Mouse (Mus musculus): Measurements from ENCODE around the gene Coq6. TPM values are rescaled to one million over a fixed set of nuclear protein-coding genes. Genes with fewer than 3 reads are reported as not detected.
A peak's percentile ranks its signal among the peaks of the same experiment; 100 is the strongest.

Gene Coq6
- polyA plus RNA-seq, 1 experiment from 2014 or later: 95.2 TPM

- 0 out of 2 replicates have a peak overlapping the region, but pooled peaks have one; percentile 14 for H3K4me2 ChIP-seq (ENCODE audit: low read depth, low read length)
- H3K9ac ChIP-seq (ENCODE audit: low read length): no peak overlapping the region
- no peaks in the 10 kb centered on the region for H3K27me3 ChIP-seq (ENCODE audit: control insufficient read depth, insufficient read depth, low read length)
- H3K4me3 ChIP-seq (ENCODE audit: low read length): no peak overlapping the region
- H3K9me3 ChIP-seq (replicated peaks; ENCODE audit: control insufficient read depth, low read length): no peaks in the 10 kb centered on the region
- WGBS: 69% methylated on average over 14 of the region's 14 CpGs
- H3K4me1 ChIP-seq (ENCODE audit: control insufficient read depth, insufficient read depth, low read length): peaks cover 20% of the 10 kb centered on the region
- H3K27ac ChIP-seq (ENCODE audit: low read length): no peak overlapping the region
- no peak for ATAC-seq (replicated peaks; ENCODE audit: extremely low read depth, insufficient read depth, low FRiP score)
- H3K36me3 ChIP-seq (ENCODE audit: control insufficient read depth, insufficient read depth): peaks cover 7% of the 10 kb centered on the region; the same call in 1 of the 2 replicates
Observed at GRCm38 (mm10) chr12:84388774-84389400, 27.4 kb downstream of the Coq6 start.

- H3K4me2 ChIP-seq (ENCODE audit: low read depth, low read length): no peak overlapping the region
- H3K27ac ChIP-seq (ENCODE audit: low read length): no peak overlapping the region
- H3K4me1 ChIP-seq (ENCODE audit: control insufficient read depth, insufficient read depth, low read length): peaks cover 8% of the 10 kb centered on the region
- no peak overlapping the region for H3K4me3 ChIP-seq (ENCODE audit: low read length)
- H3K36me3 ChIP-seq (ENCODE audit: control insufficient read depth, insufficient read depth): peaks cover 9% of the 10 kb centered on the region; the same call in 1 of the 2 replicates
- peak; percentile 75; the same call in 1 of the 2 replicates for ATAC-seq (replicated peaks; ENCODE audit: extremely low read depth, insufficient read depth, low FRiP score)
- H3K9ac ChIP-seq (ENCODE audit: low read length): no peak overlapping the region
- 36% methylated on average over 6 of the region's 6 CpGs for WGBS
- no peaks in the 10 kb centered on the region for H3K27me3 ChIP-seq (ENCODE audit: control insufficient read depth, insufficient read depth, low read length)
- no peaks in the 10 kb centered on the region for H3K9me3 ChIP-seq (replicated peaks; ENCODE audit: control insufficient read depth, low read length)
Observed at GRCm38 (mm10) chr12:84390336-84390735, 28.9 kb downstream of the Coq6 start.

- Histone ChIP-seq H3K4me1 (ENCODE audit: control insufficient read depth, insufficient read depth, low read length) (no peaks in the 10 kb centered on the region), H3K9ac (ENCODE audit: low read length) (no peak overlapping the region), H3K9me3 (replicated peaks; ENCODE audit: control insufficient read depth, low read length) (no peaks in the 10 kb centered on the region), H3K4me3 (ENCODE audit: low read length) (no peak overlapping the region), H3K27ac (ENCODE audit: low read length) (no peak overlapping the region), H3K4me2 (ENCODE audit: low read depth, low read length) (no peak overlapping the region), H3K36me3 (ENCODE audit: control insufficient read depth, insufficient read depth) (0 out of 2 replicates have a peak, but pooled peaks cover 9% of the 10 kb centered on the region), H3K27me3 (ENCODE audit: control insufficient read depth, insufficient read depth, low read length) (no peaks in the 10 kb centered on the region)
- WGBS: 97% methylated on average over 4 of the region's 4 CpGs
- no peak for ATAC-seq (replicated peaks; ENCODE audit: extremely low read depth, insufficient read depth, low FRiP score)
Observed at GRCm38 (mm10) chr12:84392681-84393080, 31.2 kb downstream of the Coq6 start.

DNA sequence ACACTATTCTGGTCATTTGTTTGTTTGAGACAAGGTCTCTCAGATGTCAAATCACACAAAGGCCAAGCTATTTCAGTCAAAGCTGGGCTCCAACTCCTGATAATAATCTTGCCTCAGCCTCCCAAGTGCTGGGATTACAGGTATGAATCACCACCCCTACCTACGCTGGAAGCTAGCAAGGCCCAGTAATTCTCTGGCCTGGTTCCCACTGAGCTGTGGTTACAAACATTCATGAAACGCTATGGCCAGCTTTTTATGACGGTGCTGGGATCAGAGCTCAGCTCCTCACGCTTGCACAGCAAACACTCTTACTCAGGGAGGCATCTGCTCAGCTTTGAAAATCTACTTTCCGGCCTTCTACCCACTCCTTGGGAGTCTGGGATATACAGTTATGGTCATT is 32.4 kb downstream of the Coq6 start:
- Histone ChIP-seq H3K27me3 (ENCODE audit: control insufficient read depth, insufficient read depth, low read length) (no peaks in the 10 kb centered on the region), H3K27ac (ENCODE audit: low read length) (no peak overlapping the region), H3K4me2 (ENCODE audit: low read depth, low read length) (no peak overlapping the region), H3K4me3 (ENCODE audit: low read length) (no peak overlapping the region), H3K9ac (ENCODE audit: low read length) (no peak overlapping the region), H3K36me3 (ENCODE audit: control insufficient read depth, insufficient read depth) (0 out of 2 replicates have a peak, but pooled peaks cover 9% of the 10 kb centered on the region), H3K4me1 (ENCODE audit: control insufficient read depth, insufficient read depth, low read length) (no peaks in the 10 kb centered on the region), H3K9me3 (replicated peaks; ENCODE audit: control insufficient read depth, low read length) (no peaks in the 10 kb centered on the region)
- WGBS: 74% methylated on average over 5 of the region's 5 CpGs
- no peak for ATAC-seq (replicated peaks; ENCODE audit: extremely low read depth, insufficient read depth, low FRiP score)

- H3K9me3 ChIP-seq (replicated peaks; ENCODE audit: control insufficient read depth, low read length): no peaks in the 10 kb centered on the region
- 88% methylated on average over 14 of the region's 14 CpGs for WGBS
Observed at GRCm38 (mm10) chr12:84396947-84397679, 35.7 kb downstream of the Coq6 start.

GRCm38 (mm10) chr12:84397685-84398084 is 36.2 kb downstream of the Coq6 start:
- no peak overlapping the region for H3K27ac ChIP-seq (ENCODE audit: low read length)
- no peak overlapping the region for H3K9ac ChIP-seq (ENCODE audit: low read length)
- H3K9me3 ChIP-seq (replicated peaks; ENCODE audit: control insufficient read depth, low read length): no peaks in the 10 kb centered on the region
- H3K4me1 ChIP-seq (ENCODE audit: control insufficient read depth, insufficient read depth, low read length): no peaks in the 10 kb centered on the region; the same call in 1 of the 2 replicates
- H3K4me3 ChIP-seq (ENCODE audit: low read length): no peak overlapping the region
- H3K36me3 ChIP-seq (ENCODE audit: control insufficient read depth, insufficient read depth): 0 out of 2 replicates have a peak, but pooled peaks cover 8% of the 10 kb centered on the region
- H3K27me3 ChIP-seq (ENCODE audit: control insufficient read depth, insufficient read depth, low read length): no peaks in the 10 kb centered on the region
- no peak for ATAC-seq (replicated peaks; ENCODE audit: extremely low read depth, insufficient read depth, low FRiP score)
- no peak overlapping the region for H3K4me2 ChIP-seq (ENCODE audit: low read depth, low read length)

More at GRCm38 (mm10) chr12:84396947-84397679, 35.7 kb downstream of the Coq6 start:
- H3K27ac ChIP-seq (ENCODE audit: low read length): no peak overlapping the region
- H3K4me1 ChIP-seq (ENCODE audit: control insufficient read depth, insufficient read depth, low read length): no peaks in the 10 kb centered on the region
- no peaks in the 10 kb centered on the region for H3K27me3 ChIP-seq (ENCODE audit: control insufficient read depth, insufficient read depth, low read length)
- H3K9ac ChIP-seq (ENCODE audit: low read length): no peak overlapping the region
- ATAC-seq (replicated peaks; ENCODE audit: extremely low read depth, insufficient read depth, low FRiP score): no peak
- no peak overlapping the region for H3K4me2 ChIP-seq (ENCODE audit: low read depth, low read length)
- H3K36me3 ChIP-seq (ENCODE audit: control insufficient read depth, insufficient read depth): 0 out of 2 replicates have a peak, but pooled peaks cover 9% of the 10 kb centered on the region
- H3K4me3 ChIP-seq (ENCODE audit: low read length): no peak overlapping the region

DNA sequence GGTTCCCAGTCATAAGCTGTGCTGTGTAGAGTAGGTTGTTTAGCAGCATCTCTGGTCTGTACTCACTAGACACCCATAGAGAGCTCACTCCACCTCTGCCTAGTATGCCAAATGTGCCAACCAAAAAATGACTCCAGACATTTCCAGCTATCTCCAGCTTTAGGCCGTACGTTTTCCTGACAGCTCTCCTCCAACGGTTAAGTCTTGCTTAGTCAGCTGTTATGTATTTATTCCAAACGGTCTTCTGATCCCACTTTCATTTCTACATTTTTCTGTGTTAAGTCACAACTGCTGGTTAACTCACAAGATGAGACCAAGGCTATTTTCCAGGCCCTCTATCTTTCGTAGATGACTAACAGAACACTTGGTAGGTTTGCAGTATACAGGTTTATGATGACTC is 37.2 kb downstream of the Coq6 start:
- Histone ChIP-seq H3K4me2 (ENCODE audit: low read depth, low read length) (no peak overlapping the region), H3K27ac (ENCODE audit: low read length) (no peak overlapping the region), H3K9me3 (replicated peaks; ENCODE audit: control insufficient read depth, low read length) (no peaks in the 10 kb centered on the region), H3K4me3 (ENCODE audit: low read length) (no peak overlapping the region), H3K36me3 (ENCODE audit: control insufficient read depth, insufficient read depth) (0 out of 2 replicates have a peak, but pooled peaks cover 2% of the 10 kb centered on the region), H3K27me3 (ENCODE audit: control insufficient read depth, insufficient read depth, low read length) (no peaks in the 10 kb centered on the region), H3K9ac (ENCODE audit: low read length) (no peak overlapping the region), H3K4me1 (ENCODE audit: control insufficient read depth, insufficient read depth, low read length) (peaks cover 4% of the 10 kb centered on the region; the same call in 1 of the 2 replicates)
- WGBS: 84% methylated on average over 5 of the region's 5 CpGs
- ATAC-seq (replicated peaks; ENCODE audit: extremely low read depth, insufficient read depth, low FRiP score): no peak

DNA sequence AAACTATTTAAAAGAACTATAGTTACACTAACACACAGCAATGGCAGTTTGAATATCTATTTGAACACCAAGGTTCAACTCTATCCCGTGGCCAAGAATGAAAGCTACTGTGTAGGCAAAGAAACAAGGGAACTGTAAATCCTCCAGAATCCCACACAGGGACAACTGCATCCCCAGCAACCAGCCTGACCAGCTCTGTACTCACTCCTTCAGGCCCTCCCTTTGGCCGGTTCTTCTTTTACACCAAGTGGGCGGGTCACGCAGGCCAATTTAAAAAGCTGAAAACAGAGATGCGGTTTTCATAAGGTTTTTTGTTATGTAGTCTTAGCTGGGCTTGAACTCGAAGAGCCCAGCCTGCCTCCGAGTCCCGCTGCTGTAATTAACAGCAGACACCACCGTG is 37.7 kb downstream of the Coq6 start:
- no peak for ATAC-seq (replicated peaks; ENCODE audit: extremely low read depth, insufficient read depth, low FRiP score)
- 77% methylated on average over 9 of the region's 9 CpGs for WGBS
- H3K4me1 ChIP-seq (ENCODE audit: control insufficient read depth, insufficient read depth, low read length): peaks cover 4% of the 10 kb centered on the region; the same call in 1 of the 2 replicates
- no peaks in the 10 kb centered on the region for H3K27me3 ChIP-seq (ENCODE audit: control insufficient read depth, insufficient read depth, low read length)
- no peak overlapping the region for H3K4me2 ChIP-seq (ENCODE audit: low read depth, low read length)
- 0 out of 2 replicates have a peak, but pooled peaks cover 2% of the 10 kb centered on the region for H3K36me3 ChIP-seq (ENCODE audit: control insufficient read depth, insufficient read depth)
- H3K9me3 ChIP-seq (replicated peaks; ENCODE audit: control insufficient read depth, low read length): no peaks in the 10 kb centered on the region
- H3K9ac ChIP-seq (ENCODE audit: low read length): no peak overlapping the region
- no peak overlapping the region for H3K27ac ChIP-seq (ENCODE audit: low read length)
- no peak overlapping the region for H3K4me3 ChIP-seq (ENCODE audit: low read length)

DNA sequence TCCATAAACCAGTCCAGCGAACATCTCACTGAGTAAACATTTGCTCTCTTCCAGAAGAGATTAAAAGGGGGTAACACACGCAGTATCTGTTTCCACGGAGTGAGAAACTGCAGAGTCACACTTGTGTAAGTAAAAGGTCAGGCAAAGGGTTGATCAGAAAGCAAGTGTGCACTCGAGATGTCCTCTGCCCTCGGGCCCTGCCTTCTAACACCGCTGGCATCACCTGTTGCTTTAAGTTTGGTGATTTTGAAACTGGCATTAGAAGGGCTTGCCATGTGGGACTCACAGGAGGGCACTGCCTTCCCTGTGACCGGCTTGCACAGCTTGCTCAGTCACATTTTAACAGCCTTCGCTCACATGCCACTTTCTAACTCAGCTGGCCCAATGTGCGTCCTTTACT is 38.2 kb downstream of the Coq6 start:
- H3K27me3 ChIP-seq (ENCODE audit: control insufficient read depth, insufficient read depth, low read length): no peaks in the 10 kb centered on the region
- H3K27ac ChIP-seq (ENCODE audit: low read length): no peak overlapping the region
- H3K9ac ChIP-seq (ENCODE audit: low read length): no peak overlapping the region
- peaks cover 4% of the 10 kb centered on the region; the same call in 1 of the 2 replicates for H3K4me1 ChIP-seq (ENCODE audit: control insufficient read depth, insufficient read depth, low read length)
- H3K9me3 ChIP-seq (replicated peaks; ENCODE audit: control insufficient read depth, low read length): no peaks in the 10 kb centered on the region
- no peak overlapping the region for H3K4me3 ChIP-seq (ENCODE audit: low read length)
- ATAC-seq (replicated peaks; ENCODE audit: extremely low read depth, insufficient read depth, low FRiP score): no peak
- no peak overlapping the region for H3K4me2 ChIP-seq (ENCODE audit: low read depth, low read length)
- WGBS: 68% methylated on average over 9 of the region's 9 CpGs
- H3K36me3 ChIP-seq (ENCODE audit: control insufficient read depth, insufficient read depth): no peaks in the 10 kb centered on the region
